Mouse (Mus musculus): ENCODE measurements around the gene Olfr115.

The Olfr115 gene

GRCm38 (mm10) chr17:37627009-37627408 is at the start of gene Olfr115, which contains the start of gene Olfr116:
TSS of gene Olfr115 (minus strand) at chr17:37627109.
TSS of gene Olfr116 (minus strand) at chr17:37627199.
- no peak for DNase-seq

GRCm38 (mm10) chr17:37666688-37667087 is 39.8 kb upstream of the Olfr115 start, which contains the start of gene Olfr118:
TSS of gene Olfr118 (plus strand) at chr17:37666988.
- DNase-seq = no peak

GRCm38 (mm10) chr17:37663682-37664081 is 36.8 kb upstream of the Olfr115 start, which contains the start of gene Olfr117:
TSS of gene Olfr117 (minus strand) at chr17:37663782.
- DNase-seq = no peak

GRCm38 (mm10) chr17:37592643-37593042 is 34.3 kb downstream of the Olfr115 start, which contains the start of gene Olfr114:
TSS of gene Olfr114 (minus strand) at chr17:37592743.
- DNase-seq = no peak

- no peak for DNase-seq
Measured at GRCm38 (mm10) chr17:37577563-37577962, 49.3 kb downstream of the Olfr115 start, which contains the start of gene Olfr113. TSS of gene Olfr113 (minus strand) at chr17:37577663.

- DNase-seq = no peak
Measured at GRCm38 (mm10) chr17:37569351-37569750, 57.6 kb downstream of the Olfr115 start, which contains the start of gene Olfr112. TSS of gene Olfr112 (minus strand) at chr17:37569451.

Measured in kidney, postnatal 14 days (tissue).